Mouse (Mus musculus): ENCODE results near the gene Klhl42.
A peak's percentile ranks its signal among the peaks of the same experiment; 100 is the strongest.

Gene Klhl42

DNA sequence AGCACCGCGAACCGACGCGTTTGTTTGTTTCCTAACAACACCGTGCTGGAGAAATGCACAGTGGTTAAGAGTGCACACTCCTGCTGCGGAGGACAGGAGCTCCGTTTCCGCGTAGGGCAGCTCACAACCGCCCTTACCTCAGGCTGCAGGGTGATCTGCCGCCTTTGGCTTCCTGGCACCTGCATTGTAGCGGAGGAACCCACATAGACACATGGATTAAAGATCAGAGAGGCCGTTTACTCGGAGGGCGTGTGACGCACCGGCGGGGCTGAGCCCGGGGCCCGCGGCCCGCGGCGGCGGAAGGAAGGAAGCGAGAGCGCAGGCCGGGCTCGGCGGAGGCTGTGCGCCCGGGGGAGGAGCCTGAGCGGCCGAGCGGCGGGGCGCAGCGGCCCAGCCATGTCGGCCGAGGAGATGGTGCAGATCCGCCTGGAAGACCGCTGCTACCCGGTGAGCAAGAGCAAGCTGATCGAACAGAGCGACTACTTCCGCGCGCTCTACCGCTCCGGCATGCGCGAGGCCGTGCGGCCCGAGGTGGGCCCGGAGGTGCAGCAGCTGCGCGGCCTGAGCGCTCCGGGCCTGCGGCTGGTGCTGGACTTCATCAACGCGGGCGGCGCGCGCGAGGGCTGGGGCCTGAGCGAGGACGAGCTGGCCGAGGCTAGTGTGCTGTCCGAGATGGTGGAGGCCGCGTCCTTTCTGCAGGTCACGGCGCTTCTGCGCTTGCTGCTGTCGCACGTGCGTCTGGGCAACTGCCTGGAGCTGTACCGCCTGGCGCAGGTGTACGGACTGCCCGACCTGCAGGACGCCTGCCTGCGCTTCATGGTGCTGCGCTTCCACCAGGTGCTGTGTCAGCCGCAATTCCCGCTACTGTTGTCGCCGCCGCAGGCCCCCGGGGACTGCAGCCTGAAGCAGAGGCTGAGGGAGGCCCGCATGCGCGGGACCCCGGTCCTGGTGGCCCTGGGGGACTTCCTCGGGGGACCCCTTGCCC lies at the start of gene Klhl42:
TSS of gene Klhl42 (plus strand) at position 244 of the 985 bp plus-strand sequence.
- peak; percentile 82 for DNase-seq

DNA sequence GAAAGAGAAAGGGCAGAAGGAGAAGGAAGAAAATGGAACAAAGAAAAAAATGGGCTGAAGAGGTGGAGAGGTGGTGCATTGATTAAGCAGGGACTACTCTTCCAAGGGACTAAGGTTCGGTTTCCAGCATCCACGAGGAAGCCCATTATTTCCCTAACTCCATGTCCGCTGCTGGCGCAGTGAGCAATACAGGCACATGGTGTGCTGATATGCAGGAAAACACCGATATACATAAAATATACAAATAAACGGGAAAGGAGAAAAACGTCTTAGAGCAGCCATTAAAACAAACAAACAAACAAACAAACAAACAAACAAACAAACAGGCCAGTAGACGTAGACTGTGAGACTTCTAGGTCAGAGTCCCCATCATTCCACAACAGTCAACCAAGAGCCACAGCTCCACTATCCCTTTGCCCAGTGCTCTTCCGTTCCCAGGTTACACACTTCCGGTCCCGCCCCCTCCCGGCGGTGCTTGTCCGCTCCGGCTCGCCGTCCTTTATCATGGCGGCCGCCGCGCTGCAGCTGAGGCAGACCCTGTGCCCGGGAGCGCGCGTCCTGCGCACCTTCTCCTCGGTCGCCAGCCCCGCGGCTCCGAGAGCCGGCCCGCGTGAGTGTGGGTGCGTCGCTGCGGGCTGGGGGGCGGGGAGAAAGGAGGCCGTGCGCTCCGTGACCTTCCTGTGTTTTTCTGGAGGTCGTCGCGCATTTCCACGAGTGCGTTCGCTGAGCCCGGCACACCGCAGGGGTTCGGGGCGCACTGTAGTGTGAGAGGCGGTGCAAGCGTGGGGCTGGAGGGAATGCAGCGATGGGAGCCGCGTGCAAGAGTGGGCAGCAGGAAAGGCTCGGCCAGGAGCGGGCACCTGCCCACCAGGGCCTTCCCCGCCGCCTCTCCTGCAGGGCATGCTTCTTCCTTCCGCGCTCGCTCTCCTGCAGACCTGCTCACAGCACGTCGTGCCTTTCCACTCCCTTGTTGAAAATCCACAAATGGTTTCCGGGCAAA lies 48.6 kb upstream of the Klhl42 start, which contains the start of gene Mrps35:
TSS of gene Mrps35 (plus strand) at position 474 of the 1,000 bp plus-strand sequence.
- peak; percentile 95 for DNase-seq

DNA sequence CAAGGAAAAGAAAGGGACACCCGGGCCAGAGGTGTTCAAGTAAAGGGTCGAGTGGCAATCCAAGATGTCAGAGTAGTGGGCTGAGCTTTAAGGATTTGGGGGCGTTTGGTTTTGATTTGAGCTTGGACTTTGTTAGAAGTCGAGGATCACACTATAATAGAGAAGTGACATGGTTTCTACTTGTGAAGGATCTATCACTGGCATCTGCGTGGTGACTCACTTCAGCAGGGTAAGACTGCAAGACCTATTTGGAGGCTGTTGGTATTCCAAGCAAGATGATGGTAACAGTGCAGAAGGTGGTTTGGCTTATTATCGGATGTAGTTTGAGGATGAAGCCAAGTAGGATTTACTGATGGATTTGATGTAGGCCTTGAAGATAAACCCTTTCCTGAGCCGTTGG lies 47.5 kb upstream of the Klhl42 start:
- peak; percentile 36 for DNase-seq

DNA sequence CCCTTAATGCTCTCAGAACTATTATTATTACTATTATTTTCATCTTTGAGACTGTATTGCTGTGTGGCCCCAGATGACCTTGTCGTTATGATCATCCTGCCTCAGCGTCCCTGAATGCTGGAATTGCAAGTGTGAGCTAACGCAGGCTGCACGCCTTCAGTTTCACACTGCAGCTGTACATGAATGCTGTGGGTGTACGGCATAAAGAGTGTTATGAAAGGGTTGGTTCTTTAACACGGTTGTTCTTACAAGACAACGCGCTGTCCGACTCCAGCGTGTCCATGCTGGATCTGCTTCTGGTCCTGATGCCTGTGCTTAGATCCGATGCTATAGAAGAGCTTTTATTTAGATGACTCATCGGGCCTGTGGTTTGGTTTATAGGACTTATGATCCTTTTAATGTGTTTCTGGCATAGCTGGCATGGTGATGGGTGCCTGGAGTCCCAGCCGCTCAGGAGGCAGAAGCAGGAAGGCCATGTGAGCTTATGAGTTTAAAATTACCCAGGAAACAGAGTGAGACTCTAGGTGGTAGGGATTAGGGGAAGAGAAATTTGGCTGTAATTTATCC lies 41.9 kb upstream of the Klhl42 start:
- DNase-seq, result no peak

DNA sequence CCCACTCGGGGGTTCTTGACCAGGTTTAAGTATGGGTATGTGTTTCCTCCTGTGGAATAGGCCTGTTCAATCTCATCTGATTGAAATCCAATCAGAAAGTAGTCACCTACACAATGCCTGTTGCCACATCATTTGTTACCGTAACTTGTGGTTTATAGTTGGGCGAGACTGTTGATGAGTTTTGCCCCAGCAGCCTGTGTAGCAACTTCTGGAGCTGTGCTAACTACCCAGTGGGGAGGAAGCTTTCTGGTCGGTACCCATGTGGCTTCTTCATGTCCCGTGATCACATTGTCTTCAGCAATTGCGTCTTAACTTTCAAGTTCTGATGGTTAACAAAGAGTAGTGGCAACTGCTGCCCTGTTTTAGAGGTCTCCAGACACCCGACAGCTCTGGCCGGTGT lies 39.5 kb upstream of the Klhl42 start:
- no peak for DNase-seq

DNA sequence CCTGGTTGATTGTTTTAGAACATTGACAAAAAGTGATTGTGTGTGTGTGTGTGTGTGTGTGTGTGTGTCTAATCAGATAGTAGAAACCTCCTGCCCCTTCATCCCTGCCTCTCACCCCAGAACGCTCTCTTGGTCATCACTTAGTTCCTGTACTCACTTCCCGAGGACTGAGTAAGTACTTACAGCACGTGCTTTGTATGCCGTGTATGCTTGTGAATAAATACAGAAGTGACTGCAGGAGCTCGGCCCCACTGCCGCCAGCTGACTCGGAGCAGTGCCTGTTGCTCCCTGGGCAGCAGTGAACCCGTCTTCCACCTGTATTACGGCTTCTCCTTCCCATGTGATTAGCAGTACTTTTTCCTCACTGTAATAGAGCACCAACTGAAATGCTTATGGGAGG lies 38.7 kb upstream of the Klhl42 start:
- DNase-seq, result no peak

DNA sequence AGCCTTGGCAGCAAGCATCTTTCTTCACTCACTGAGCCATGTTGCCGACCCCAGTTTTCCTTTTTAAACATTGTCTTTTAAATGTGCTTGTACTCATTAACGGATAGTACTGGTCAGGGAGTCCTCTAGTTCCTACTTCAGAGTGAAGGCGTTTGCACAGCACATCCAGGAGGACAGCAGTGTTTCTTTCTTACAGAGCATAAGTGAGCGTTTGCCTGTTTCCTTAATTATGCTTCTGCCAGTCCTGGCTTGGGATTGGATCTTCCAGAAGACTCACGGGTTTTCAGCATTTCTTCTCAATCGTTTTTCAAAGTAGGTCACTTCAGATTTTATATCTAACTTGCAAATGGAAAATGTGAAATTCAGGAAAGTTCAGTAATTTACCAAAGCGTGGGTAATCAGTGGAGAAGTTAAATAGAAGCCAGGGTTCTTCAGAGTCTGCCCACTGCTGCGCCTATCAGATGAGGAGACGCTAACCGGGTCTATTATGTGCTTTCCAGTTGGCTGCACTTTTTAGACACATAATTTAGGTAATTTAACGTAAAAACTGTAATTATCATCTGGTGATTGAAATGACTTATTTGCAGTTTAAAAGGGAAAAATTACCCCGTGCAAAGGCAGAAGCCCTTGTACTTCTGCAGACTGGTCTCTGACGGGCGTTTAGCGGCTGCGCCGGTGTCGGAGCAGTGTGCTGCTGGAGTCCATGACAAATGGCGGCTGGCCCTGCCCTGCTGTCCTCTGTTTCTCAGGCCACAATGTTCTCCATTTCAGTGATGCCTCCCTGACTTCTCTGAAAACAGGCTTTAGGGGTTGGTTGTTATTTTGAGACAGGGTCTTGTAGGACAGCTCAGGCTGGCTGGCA lies 37.2 kb upstream of the Klhl42 start:
- no peak for DNase-seq

DNA sequence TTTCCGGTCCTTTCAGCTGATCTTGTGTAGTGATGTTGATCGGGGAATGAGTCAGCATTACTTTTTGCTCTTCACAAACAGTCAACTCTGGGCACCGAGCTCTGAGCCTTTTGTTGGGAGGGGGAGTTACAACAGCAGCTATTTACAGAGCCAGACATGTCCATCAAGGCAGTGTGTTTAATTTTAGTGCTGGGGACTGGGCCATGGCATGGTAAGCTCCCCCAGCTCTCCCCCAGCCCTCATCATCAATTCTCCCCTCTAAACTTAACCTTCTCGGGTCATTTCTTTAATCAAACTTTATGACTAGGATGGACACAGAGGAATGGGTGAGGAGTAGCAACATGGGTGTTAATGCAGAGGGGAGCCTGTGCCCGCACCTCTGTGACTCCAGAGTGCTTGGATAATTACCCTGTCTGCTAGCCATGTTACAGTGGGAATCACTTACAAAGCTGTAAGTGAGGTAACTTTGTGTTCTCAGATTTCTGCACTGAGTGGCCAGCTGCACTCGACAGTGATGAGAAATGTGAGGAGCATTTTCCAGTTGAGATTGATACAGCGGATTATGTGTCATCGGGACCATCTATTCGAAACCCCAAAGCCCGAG lies 35.7 kb upstream of the Klhl42 start:
- DNase-seq, result no peak

DNA sequence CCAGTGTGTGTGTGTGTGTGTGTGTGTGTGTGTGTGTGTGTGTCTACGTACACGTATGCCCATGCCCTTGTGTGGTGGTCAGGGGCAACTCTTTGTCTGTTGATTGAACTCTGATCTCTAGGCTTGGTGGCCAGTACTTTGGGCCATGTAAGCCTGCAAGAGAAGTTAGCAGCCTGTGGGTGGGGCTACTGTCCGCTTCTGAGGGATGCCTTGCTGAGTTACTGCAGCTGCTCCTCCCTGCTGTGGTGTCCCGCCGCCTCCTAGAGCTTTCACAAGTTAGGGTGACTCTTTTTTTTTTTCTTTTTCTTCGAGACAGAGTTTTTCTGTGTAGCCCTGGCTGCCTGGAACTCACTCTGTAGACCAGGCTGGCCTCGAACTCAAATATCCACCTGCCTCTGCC lies 31.9 kb upstream of the Klhl42 start:
- DNase-seq, result no peak

DNA sequence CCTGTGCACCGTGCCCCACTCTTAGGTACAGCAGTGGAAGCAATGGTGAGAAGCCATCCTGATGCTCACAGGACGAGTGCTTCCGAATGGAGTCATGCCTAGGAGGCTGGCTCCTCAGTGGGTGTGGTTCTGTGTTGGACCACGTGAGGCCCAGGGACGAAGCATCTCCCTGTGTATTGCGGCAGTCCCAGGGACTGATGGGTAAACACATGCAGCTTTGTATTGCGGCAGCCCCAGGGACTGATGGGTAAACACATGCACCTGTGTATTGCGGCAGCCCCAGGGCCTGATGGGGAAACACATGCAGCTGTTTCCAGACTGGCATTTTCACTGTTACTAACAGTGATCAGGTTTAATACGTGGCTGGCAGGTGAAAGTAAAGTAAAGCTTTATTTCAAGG lies 29.5 kb upstream of the Klhl42 start:
- no peak for DNase-seq

DNA sequence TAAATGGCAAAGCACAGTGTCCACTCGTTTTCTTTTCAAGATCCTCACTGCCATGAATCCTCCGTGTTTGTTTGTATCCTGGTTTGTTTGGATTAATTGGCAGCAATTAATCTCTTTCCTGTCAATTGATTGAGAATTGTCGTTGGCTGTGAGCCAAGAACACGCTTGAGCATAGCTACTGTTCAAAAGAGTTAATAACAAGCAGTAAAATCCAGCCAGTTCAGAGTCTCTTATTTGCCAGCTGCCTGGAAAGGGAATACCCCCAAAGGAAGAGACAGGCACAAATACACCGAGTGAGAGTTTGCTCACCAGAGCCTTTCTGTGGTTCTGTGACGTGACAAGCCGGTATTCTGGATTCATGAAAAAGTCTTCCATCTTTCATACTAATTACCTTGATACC lies 29.1 kb upstream of the Klhl42 start:
- peak; percentile 10 for DNase-seq

DNA sequence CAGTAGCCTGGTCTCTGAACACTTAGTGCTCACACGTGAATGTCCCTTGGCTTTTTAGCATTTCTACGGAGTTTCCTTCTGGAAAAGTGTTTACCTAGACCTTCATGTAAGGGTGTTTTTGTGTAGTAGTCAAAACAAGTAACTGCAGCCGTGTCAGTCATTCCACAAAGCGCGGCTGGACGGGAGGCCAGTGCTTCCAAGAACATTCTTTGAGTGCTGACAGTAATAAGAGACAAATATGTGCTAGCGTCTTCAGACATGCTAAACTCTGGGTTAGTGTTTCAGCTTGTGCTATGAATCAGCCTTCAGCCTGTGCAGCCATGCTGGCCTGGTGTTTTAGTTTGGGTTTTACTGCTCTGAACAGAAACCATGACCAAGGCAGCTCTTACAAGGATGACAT lies 28.5 kb upstream of the Klhl42 start:
- no peak for DNase-seq

DNA sequence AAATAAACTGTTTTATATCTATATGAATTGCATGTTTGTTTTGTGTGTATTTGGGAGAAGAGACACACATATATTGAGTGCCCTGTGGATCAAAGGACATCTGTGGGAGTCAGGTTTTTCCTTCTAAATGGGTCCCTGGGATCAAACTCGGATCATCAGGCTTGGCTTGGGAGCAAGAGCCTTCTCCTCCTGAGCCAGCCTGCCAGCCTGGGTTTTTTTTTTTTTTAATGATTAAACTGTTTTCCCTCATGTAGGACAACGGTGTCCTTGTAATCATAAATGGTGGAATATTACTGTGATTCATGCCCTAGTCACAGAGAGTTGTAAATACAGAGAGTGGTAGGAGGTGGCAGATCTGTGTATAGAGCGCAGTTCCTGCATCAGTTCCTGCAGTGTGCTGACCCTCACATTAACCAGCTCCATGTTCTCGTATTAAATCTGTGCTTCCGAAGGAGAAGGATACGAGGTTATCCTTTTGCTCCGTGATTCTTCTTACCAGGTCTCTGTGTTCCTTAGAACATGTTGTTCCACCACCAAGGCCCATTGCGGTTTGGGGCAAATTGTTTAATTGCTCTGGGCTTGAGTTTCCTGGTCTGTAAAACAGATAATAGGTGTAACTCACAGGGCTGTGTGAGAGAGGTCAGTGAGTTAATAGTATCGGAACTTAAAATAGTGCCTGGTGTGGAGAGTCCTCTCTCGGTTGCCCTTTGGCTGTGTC lies 26.8 kb upstream of the Klhl42 start:
- no peak for DNase-seq

DNA sequence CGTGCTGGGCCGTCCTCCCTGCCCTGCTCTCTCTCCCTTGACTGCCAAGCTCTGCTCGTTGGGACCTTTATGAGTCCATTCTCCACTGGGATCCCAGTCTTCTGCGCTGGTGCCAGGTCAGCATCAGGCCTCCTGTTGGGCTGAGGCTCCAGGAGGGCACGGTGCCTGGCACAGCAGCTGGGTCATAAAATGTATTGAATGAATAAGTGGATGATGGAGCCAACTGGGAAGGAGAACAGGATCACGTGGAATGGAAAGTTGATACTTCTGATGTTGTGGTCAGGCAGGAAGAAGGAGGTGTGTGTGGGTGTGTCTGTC lies 26.3 kb upstream of the Klhl42 start:
- no peak for DNase-seq

DNA sequence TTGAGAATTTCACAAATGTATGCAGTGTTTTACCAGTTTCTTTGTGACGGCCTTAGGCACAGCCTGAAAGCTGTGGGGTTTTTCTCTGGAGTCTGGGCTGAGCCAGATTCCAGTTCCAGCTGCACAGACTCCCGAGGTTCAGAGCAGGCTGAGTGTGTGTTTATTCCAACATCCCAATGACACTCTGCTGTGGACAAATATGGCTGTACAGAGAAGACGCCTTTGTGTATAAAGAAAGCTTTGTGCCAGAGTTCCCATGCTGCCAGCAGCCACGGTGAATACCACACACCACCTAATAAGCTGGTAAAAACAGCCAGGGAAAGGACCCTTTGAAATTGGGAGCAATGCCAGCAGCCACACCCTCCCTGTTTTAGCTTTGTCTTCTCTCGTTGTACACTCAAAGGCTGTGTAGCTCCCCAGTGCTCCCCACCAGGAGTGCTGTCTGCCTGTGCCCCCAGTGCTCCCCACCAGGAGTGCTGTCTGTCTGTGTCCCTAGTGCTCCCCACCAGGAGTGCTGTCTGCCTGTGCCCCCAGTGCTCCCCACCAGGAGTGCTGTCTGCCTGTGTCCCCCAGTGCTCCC lies 15.3 kb upstream of the Klhl42 start:
- DNase-seq, result no peak

DNA sequence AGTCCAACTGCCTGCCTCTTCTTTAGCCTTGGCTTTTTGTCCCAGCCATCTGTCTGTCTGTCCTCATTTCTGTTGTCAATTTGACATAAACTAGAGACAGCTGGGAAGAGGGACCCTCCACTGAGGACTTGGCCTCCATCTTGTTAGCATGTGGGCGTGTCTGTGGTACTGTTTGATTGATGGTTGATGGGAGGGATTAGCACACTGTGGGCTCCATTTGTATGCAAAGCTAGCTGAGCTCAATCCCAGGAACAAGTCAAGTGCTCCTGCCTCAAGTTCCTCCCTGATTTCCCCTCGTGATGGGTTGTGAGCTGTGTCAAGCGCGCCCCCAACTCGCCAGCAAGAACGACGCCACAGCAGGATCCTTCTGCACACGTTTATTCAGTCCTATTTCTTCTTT lies 14.3 kb upstream of the Klhl42 start:
- no peak for DNase-seq

DNA sequence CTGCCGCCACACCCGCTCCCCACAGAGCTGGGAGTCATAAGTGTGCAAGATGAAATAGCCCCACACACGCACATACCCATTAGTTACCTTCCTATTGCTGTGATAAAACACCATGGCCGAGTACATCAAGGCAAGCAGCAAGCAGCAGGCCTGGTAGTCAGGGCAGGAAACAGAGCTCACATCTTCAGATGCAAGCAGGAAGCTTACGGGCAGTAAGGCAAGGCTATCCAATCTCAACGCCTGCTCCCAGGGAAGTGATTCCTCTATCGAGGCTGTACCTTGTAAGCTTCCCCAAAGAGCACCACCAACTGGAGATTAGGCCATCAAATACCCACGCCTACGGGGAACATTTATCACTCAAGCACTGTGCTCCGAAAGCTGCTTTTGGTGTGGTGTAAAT lies 11.3 kb upstream of the Klhl42 start:
- no peak for DNase-seq

DNA sequence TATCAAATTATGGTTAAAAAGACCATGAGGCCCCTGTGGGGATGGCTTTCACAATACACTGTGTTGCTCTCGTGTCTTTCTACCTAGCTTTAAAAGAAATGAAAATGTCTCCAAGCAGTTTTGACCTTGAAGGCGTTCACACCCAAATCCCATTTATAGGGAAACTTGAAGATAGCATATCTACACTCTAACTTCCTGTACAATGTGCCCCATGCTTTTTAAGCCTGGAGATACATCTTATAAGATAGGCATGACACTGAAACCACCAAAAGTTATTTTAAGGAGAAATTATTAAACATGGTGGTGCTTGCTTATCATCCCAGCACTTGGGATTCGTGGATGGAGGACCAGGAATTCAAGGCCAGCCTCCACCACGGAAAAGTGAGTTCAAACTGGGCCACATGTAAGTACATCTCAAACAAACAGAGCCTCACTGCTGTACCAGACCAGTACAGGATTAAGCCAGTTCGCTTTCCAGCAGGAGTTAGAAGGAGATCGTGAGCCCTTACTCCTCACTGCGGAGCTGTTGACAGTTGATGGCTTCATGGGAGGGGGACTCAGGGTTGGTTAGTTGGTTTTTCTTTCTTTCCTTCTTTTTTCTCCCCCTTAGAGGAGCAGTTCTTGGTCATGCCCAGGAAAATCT lies 5.7 kb upstream of the Klhl42 start:
- no peak for DNase-seq

DNA sequence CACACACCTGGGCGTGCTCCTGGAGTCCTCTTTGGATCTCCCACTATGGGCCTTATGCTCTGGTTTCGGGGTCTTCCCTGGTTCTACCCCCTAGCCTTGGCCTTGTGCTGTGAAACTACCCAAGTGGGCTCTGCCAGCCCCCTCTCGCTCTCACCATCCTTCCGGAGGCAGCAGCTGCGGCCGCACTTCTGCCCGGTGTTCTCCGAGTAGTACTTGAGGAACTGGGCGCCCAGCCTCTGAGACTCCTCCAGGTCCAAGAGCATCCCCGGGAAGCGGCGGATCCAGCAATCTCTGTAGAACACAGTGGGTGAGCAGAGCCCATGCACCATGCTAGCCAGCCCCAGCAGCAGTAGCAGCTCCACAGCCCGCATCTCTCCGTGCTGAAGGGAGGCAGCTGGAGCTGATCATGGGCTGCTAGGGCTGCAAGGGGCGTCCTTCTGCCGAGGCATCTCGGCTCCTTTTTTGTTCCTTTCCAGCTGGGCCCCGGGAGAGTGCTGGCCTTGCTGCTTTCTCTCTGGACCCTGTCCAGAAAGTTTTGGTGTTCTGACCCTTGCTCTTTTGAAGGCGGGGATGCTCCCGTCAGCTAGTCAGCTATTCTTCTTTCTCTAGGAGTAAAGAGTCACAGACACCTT lies 4.5 kb upstream of the Klhl42 start, which contains the start of gene Mansc4:
TSS of gene Mansc4 (minus strand) at position 439 of the 632 bp plus-strand sequence.
- peak; percentile 39 for DNase-seq

DNA sequence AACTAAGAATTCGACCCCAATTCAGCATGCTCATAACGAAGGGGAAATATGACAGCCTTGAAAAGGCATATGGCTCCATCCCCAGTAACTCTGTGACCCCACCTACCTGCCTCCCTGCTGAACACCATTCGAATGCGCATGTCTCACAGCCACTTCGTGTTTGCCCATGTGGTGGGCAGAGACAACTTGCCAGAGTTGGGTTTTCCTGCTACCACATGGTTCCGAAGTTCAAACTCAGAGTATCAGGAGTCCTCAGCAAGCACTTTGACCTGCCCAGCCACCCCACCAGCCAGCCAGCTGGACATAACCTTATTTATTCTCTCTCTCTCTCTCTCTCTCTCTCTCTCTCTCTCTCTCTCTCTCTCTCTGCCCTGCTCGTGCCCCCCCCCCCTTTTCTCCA lies 3.4 kb upstream of the Klhl42 start:
- no peak for DNase-seq

Data from retina, postnatal 1 day (tissue).